Mouse (Mus musculus) lung, adult 2 months (tissue): Measurements from ENCODE around the gene Opcml.

Experiments
- CTCF ChIP-seq: fragments of 200-500 bp; IDR thresholded peaks from 2 replicates; pipeline ENCODE4 v1.5.1; 2011; ENCODE audit warnings: mild to moderate bottlenecking, low read length, control low read depth; ENCODE audit not compliant: insufficient read depth
- POLR2A ChIP-seq: fragments of 200-500 bp; IDR thresholded peaks from 2 replicates; pipeline ENCODE4 v1.6.1; 2011; ENCODE audit warnings: low read depth, mild to moderate bottlenecking, control low read depth, low read length, borderline replicate concordance; ENCODE audit errors: extremely low read depth

DNA sequence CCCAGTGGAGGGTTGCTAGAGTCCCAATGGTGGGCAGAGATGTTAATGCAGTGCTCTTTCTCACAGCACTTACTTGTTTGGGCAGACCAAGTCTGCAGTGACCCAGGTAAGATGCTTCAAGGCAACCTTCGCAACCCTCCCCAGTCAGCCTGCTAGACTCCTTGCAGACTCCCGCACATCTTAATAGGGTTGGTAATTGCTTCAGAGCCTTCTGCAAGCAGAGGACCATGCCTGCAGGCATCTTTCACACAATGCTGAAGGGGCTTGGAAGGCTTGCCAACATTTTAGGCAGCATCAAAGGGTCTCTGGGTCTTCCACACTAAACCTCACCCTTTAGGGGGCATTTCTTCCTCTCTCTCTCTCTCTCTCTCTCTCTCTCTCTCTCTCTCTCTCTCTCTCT lies 1.7 kb downstream of the Opcml start:
- TF ChIP-seq CTCF (no peak), POLR2A (no peak)
